Mouse (Mus musculus) midbrain, embryonic 12.5 days (tissue): ENCODE data around the gene Snapc3. TPM values are rescaled to one million over a fixed set of nuclear protein-coding genes. Genes with fewer than 3 reads are reported as not detected.
"Not testable (repeated sequence)": the region's sequence is repeated elsewhere in the genome, so short reads cannot be mapped to it uniquely, and the experiment has no call there.

ENCODE experiments used
- ATAC-seq: fragments of 200-750 bp; cut with Nextera tagmentation; 2 replicates; pipeline ENCODE4 v1.8.0; 2017; ENCODE audit warnings: low read depth, moderate TSS enrichment, moderate library complexity; ENCODE audit not compliant: low FRiP score
- H3K27ac ChIP-seq: fragments of 300-500 bp; sonication (generic); replicated peaks from 2 replicates; pipeline ENCODE4 v1.5.1; 2016; ENCODE audit warnings: mild to moderate bottlenecking
- H3K27me3 ChIP-seq: fragments of 300-500 bp; sonication (generic); 2 replicates; pipeline ENCODE4 v1.6.1; 2016; ENCODE audit warnings: mild to moderate bottlenecking
- H3K36me3 ChIP-seq: fragments of 300-500 bp; sonication (generic); 2 replicates; pipeline ENCODE4 v1.6.1; 2016
- H3K4me1 ChIP-seq: fragments of 300-500 bp; sonication (generic); 2 replicates; pipeline ENCODE4 v1.6.1; 2016
- H3K4me2 ChIP-seq: fragments of 300-500 bp; sonication (generic); replicated peaks from 2 replicates; pipeline ENCODE4 v1.6.1; 2016; ENCODE audit warnings: mild to moderate bottlenecking, moderate library complexity
- H3K4me3 ChIP-seq: fragments of 300-500 bp; sonication (generic); 2 replicates; pipeline ENCODE4 v1.5.1; 2016; ENCODE audit warnings: mild to moderate bottlenecking
- H3K9ac ChIP-seq: fragments of 300-500 bp; sonication (generic); replicated peaks from 2 replicates; pipeline ENCODE4 v1.6.1; 2016; ENCODE audit warnings: mild to moderate bottlenecking, moderate library complexity
- H3K9me3 ChIP-seq: fragments of 300-500 bp; sonication (generic); 2 replicates; pipeline ENCODE4 v1.6.1; 2016; ENCODE audit warnings: mild to moderate bottlenecking
- WGBS: fragments of 180-500 bp; shearing (Covaris S2); methylation state at CpG from one replicate; pipeline ENCODE4 v1.1.7; 2016; 5-methylcytosine and 5-hydroxymethylcytosine counted together
- polyA plus RNA-seq: library from polyadenylated mRNA; unstranded; fragments of >200 nt; fragmentation: Nextera tagmentation; extraction: Ambion mirVana; gene quantifications from 2 replicates; pipeline ENCODE4 v1.2.1, GENCODE M21; 2016

Gene Snapc3
- polyA plus RNA-seq, 1 experiment from 2014 or later: 80.1 TPM

DNA sequence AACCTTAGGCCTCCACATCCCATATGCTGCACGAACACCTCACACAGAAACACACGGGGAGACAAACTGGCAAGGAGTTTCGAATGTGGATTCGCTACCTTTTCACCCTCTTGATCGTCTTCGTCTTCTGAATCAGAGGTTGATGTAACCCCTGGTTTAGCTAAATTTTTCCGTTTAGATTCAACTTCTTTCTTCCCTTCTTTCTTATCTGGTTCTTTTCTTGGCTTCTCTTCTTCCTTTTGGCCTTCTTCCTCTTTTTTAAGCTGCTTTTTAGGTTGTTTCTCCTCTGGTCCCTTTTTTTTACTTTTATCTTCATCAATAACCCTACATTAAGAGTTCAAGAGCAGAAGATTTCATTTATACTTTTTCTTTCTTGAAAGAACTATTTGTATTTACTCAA is 47.3 kb downstream of the Snapc3 start:
- no peak for ATAC-seq
- H3K36me3 ChIP-seq: peaks cover 74% of the 10 kb centered on the region
- 94% methylated on average over 7 of the region's 7 CpGs for WGBS

DNA sequence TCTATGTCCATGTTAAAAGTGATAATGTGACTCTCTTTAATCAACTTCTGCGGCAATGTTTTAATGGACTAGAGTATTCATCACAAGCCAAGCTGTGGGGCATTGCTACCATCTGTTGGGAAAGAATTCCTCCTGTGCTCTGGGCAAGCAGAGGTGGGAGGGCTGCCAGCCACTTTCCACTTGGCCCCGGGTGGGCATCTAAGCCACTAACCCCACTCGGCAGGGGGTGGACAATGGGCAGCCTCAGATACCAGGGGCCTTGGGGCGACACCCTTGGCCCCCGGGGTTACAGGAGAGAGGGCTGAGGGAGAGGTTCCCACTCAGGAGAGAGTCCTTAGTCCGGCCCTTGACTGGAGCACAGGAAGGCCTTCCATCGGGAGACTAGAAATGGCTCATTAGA is 50.1 kb downstream of the Snapc3 start:
- H3K4me1 ChIP-seq: no peaks in the 10 kb centered on the region
- WGBS: 80% methylated on average over 7 of the region's 7 CpGs
- H3K36me3 ChIP-seq: peaks cover 80% of the 10 kb centered on the region
- H3K27me3 ChIP-seq: no peaks in the 10 kb centered on the region
- no peak for ATAC-seq
- no peak overlapping the region for H3K4me2 ChIP-seq
- no peak overlapping the region for H3K4me3 ChIP-seq
- no peaks in the 10 kb centered on the region for H3K9me3 ChIP-seq
- no peak overlapping the region for H3K9ac ChIP-seq
- 0 out of 2 replicates have a peak overlapping the region, but pooled peaks have one; percentile 25 for H3K27ac ChIP-seq

More for the DNA sequence above, 47.3 kb downstream of the Snapc3 start:
- Histone ChIP-seq H3K4me3 (no peak overlapping the region), H3K9me3 (no peaks in the 10 kb centered on the region), H3K9ac (no peak overlapping the region), H3K4me2 (no peak overlapping the region), H3K27ac (no peak overlapping the region), H3K27me3 (no peaks in the 10 kb centered on the region), H3K4me1 (no peaks in the 10 kb centered on the region)

DNA sequence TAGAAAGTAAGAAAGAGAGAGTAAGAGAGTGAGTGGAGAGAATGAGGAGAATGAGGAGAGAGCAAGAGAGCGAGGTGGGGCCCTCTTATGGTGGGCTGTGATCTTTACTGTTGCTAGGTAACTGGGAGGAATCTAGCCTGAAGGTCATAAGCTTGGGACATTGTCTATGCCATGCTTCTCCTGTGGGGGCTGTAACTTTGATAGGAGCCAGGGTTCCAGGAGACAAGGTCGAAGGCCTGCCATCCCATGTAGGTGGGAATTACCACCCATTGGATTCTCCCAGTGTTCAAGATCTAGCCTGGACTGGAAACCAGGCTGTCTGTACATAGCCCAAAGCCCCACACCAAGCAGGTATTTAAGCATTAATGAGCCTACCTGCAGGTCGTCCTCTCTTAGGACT is 50.7 kb downstream of the Snapc3 start:
- no peak overlapping the region for H3K4me2 ChIP-seq
- no peak overlapping the region for H3K4me3 ChIP-seq
- peaks cover 80% of the 10 kb centered on the region for H3K36me3 ChIP-seq
- no peaks in the 10 kb centered on the region for H3K4me1 ChIP-seq
- no peak overlapping the region for H3K9ac ChIP-seq
- no peaks in the 10 kb centered on the region for H3K27me3 ChIP-seq
- WGBS: 59% methylated on average over 3 of the region's 3 CpGs
- H3K27ac ChIP-seq: 0 out of 2 replicates have a peak overlapping the region, but pooled peaks have one; percentile 25
- no peaks in the 10 kb centered on the region for H3K9me3 ChIP-seq
- 0 out of 2 replicates have a peak, but pooled peaks have one; percentile 38 for ATAC-seq

DNA sequence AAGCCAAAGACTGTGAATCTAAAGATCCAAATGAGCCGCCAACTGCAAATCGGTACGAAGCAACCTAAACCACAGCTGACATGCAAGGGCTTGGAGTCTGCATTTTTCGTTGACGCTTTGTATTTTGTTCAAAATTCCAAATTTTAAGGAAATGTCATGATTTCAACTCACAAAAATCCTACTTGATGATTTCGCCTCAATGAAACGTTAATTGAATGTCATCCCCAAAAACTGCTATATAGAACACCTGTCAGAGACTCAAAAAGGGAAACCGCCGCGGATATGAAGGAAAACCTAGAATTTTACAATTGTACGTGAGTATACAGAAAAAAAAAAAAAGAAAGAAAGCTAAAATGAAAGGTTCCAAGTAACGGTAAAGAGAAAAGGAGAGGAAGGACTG is 67.7 kb downstream of the Snapc3 start:
- ATAC-seq: no peak

DNA sequence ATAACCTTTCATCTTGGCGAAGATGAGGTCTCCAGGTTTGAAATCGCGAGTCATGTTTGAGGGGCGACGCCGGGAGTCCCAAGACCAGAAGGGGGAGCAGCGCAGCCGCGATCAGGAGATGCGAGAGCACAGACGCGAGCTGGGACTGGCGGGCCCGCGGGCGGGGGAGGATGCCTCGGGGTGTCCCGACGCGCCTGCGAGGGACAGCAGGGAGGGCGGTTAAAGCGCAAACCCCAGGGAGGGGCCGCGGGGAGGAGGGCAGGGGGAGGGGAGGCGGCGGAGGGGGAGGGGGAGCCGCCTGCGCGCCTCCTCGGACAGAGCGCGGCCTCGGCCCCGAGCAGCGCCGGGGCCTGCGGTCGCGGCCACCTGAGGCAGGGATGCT is 68.2 kb downstream of the Snapc3 start:
- peak overlapping the region; percentile 98 for H3K9ac ChIP-seq
- peaks cover 38% of the 10 kb centered on the region for H3K4me1 ChIP-seq
- peak; percentile 79 for ATAC-seq
- peak overlapping the region; percentile 100 for H3K27ac ChIP-seq
- H3K36me3 ChIP-seq: peaks cover 29% of the 10 kb centered on the region
- peak overlapping the region; percentile 99 for H3K4me3 ChIP-seq
- H3K9me3 ChIP-seq: no peaks in the 10 kb centered on the region
- WGBS: under 1% methylated on average over 12 of the region's 40 CpGs
- H3K4me2 ChIP-seq: peak overlapping the region; percentile 66
- H3K27me3 ChIP-seq: no peaks in the 10 kb centered on the region

More for the DNA sequence above, 67.7 kb downstream of the Snapc3 start:
- H3K27me3 ChIP-seq: no peaks in the 10 kb centered on the region
- H3K36me3 ChIP-seq: peaks cover 30% of the 10 kb centered on the region
- H3K9me3 ChIP-seq: no peaks in the 10 kb centered on the region
- WGBS: 22% methylated on average over 12 of the region's 12 CpGs
- peak overlapping the region; percentile 99 for H3K4me3 ChIP-seq
- H3K4me1 ChIP-seq: peaks cover 38% of the 10 kb centered on the region
- H3K9ac ChIP-seq: peak overlapping the region; percentile 98
- H3K4me2 ChIP-seq: peak overlapping the region; percentile 66
- H3K27ac ChIP-seq: peak overlapping the region; percentile 100

DNA sequence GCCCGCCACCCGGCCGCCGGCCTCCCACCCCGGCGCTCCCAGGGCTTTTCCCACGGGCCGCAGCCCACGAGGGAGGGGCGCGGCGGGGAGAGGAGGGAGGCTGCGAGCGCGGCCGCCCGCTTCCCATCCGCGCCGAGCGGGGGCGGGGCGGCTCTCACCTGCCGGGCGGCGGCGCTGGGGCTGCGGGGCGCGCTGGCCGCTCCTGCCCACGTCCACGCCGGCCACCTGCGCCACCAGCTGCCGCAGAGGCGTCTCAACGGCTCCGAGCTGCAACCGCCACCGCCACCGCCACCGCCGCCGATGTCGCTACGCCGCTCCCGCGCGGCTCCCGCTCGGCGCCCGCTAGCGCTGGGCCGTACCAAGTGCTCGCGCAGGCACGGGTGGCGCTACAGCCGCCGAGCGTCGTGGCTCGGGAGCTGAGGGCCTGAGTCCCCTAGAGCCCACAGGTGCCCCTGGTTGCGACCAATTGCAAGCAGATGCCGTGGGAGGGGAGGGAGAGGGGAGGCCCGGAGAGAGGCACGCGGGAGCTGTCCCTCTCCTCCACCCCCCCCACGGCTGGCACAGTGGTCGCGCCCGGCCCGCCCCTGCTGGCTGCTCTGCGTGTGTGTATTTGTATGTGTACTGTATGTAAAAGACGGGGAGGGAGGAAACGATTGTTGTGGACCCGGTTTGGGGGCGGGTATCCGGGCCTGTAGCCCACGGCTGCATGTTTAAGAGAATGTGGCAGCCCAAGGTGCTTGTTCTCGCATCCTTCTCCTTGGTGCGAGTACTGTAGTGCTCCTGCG is 68.8 kb downstream of the Snapc3 start, which contains the start of gene Psip1:
Gene Psip1 (minus strand): TSS at position 343 of the 785 bp plus-strand sequence.
- ATAC-seq: peak; percentile 95
- H3K4me3 ChIP-seq: peak within 1 kb of the TSS; percentile 99
- H3K4me1 ChIP-seq: peaks cover 38% of the 10 kb centered on the region
- no peaks in the 10 kb centered on the region for H3K9me3 ChIP-seq
- H3K27me3 ChIP-seq: no peaks in the 10 kb centered on the region
- peaks cover 24% of the 10 kb centered on the region for H3K36me3 ChIP-seq
- H3K4me2 ChIP-seq: peak within 1 kb of the TSS; percentile 66
- under 1% methylated on average over 56 of the region's 86 CpGs for WGBS
- H3K9ac ChIP-seq: peak within 1 kb of the TSS; percentile 98
- peak within 1 kb of the TSS; percentile 100 for H3K27ac ChIP-seq

DNA sequence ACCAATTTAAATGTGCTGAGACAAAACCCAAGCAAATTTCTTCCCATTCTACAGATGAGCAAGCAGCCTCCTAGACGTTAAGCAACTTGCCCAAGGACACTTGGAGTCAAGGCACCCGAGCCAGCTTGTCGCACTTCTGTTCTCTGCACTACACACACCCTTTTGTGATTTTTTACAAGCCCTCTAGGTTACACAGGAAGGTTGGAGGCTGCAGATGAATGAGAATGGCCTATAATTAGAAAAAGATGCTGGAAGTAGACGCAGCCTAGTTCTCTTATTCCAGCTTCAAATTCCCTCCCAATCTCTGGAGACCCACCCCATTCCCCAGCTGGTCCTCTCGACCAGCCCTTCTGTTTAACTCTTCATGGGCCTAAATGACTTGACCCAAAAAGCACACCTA is 71.6 kb downstream of the Snapc3 start:
- H3K27ac ChIP-seq: no peak overlapping the region

DNA sequence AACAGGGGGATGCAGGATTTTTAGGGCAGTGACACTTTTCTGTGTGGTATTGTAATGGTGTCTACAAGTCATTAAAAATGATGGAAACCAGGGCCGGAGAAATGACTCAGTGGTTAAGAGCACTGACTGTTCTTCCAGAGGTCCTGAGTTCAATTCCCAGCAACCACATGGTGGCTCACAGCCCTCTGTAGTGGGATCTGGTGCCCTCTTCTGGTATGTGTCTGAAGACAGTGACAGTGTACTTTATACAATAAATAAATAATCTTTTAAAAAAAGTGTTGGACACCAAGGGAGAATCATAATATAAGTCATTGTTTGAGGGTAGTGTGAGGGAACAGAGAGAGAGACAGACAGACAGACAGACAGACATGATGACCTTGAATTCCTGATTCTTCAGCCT is 75.6 kb downstream of the Snapc3 start:
- Histone ChIP-seq H3K27ac (no peak overlapping the region), H3K9ac (no peak overlapping the region), H3K4me1 (peaks cover 7% of the 10 kb centered on the region), H3K27me3 (no peaks in the 10 kb centered on the region), H3K4me3 (no peak overlapping the region), H3K4me2 (no peak overlapping the region), H3K36me3 (no peaks in the 10 kb centered on the region), H3K9me3 (no peaks in the 10 kb centered on the region)
- WGBS: 100% methylated on average over 1 of the region's 1 CpGs
- no peak for ATAC-seq

More for the DNA sequence above, 71.6 kb downstream of the Snapc3 start:
- H3K9me3 ChIP-seq: no peaks in the 10 kb centered on the region
- no peak overlapping the region for H3K9ac ChIP-seq
- no peaks in the 10 kb centered on the region for H3K27me3 ChIP-seq
- no peak overlapping the region for H3K4me2 ChIP-seq
- no peak for ATAC-seq
- peaks cover 27% of the 10 kb centered on the region for H3K4me1 ChIP-seq
- no peak overlapping the region for H3K4me3 ChIP-seq
- WGBS: 29% methylated on average over 5 of the region's 5 CpGs
- H3K36me3 ChIP-seq: peaks cover 2% of the 10 kb centered on the region

DNA sequence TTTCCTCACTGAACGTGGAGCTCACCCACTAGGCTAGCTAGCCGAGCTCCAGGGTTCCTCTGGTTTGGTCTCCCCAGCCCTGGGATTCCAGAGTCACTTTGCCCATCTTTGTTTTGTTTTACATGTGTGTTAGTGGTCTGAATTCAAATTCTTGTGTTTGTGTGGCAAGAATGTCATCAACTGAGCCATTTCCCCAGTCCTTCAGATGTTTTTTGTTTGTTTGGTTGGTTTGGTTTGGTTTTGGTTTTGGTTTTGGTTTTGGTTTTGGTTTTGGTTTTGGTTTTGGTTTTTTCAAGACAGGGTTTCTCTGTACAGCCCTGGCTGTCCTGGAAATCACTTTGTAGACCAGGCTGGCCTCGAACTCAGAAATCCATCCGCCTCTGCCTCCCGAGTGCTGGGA is 79.5 kb downstream of the Snapc3 start:
- H3K9ac ChIP-seq, H3K4me1 ChIP-seq, H3K27me3 ChIP-seq, ATAC-seq, H3K9me3 ChIP-seq, H3K4me3 ChIP-seq, H3K36me3 ChIP-seq, H3K27ac ChIP-seq, H3K4me2 ChIP-seq: not testable (repeated sequence)
- WGBS: 90% methylated on average over 5 of the region's 5 CpGs

DNA sequence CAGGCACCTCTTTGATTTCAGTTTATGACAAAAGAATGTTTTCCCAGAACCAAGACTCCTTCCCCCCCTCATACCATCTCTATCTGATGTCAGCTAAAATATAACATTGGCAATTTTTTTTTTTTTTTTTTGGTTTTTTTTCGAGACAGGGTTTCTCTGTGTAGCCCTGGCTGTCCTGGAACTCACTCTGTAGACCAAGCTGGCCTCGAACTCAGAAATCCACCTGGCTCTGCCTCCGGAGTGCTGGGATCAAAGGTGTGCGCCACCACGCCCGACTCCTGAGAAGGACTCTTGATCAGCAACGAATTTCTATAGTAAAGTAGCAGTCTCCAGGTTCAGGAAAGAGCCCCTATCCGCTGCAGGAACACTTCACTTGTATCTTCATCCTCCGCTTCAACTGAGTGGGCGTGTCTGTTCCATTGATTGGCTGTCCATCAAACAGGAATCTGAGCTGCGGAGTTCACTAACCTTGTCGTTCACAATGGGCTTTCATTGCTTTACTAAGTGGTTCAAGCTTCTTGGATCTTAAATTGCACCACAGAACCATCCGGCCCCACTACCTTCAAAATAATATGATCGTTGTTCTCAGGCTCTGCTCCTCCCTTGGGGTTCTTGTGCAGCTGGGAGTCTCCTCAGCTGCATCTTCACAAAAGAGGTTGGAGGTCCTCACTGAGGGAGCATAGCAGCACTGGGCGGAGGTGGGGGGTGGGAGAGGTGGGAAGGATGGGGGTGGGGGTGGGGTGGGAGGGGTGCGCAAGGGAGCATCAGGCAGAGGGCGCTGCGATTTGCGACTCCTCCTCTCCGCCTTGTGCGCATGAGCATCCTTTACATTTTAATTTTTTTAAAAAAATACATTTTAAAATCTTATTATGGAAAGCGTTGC is 82.9 kb downstream of the Snapc3 start:
- peak; percentile 92 for ATAC-seq
- Histone ChIP-seq H3K9me3 (no peaks in the 10 kb centered on the region), H3K4me2 (peak overlapping the region; percentile 54), H3K4me3 (peak overlapping the region; percentile 32), H3K4me1 (peaks cover 7% of the 10 kb centered on the region), H3K27ac (peak overlapping the region; percentile 70), H3K9ac (peak overlapping the region; percentile 46; the same call in 1 of the 2 replicates), H3K27me3 (no peaks in the 10 kb centered on the region), H3K36me3 (no peaks in the 10 kb centered on the region)
- 6% methylated on average over 22 of the region's 22 CpGs for WGBS

DNA sequence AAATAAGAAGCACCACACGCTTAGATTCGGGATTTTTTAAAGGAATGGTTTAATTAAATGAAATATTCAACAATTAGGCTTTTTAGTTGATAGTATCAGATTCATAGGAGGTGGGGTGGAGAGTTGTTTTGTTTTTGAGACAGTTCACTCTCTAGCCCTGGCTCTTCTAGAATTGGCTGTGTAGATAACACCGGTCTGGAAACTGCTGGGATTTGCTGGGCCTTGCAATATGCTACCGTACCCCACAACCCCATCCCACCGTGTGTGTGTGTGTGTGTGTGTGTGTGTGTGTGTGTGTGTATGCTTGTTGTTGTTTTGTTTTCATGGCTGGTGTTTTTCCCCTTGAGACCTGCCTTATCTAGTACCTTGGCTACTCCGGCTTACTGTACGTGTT is 83.5 kb downstream of the Snapc3 start:
- no peaks in the 10 kb centered on the region for H3K27me3 ChIP-seq
- WGBS: 39% methylated on average over 7 of the region's 7 CpGs
- H3K4me3 ChIP-seq: peak overlapping the region; percentile 32
- ATAC-seq: peak; percentile 66
- H3K36me3 ChIP-seq: no peaks in the 10 kb centered on the region
- peaks cover 7% of the 10 kb centered on the region for H3K4me1 ChIP-seq
- peak overlapping the region; percentile 54 for H3K4me2 ChIP-seq
- H3K9me3 ChIP-seq: no peaks in the 10 kb centered on the region
- peak overlapping the region; percentile 70 for H3K27ac ChIP-seq
- H3K9ac ChIP-seq: no peak overlapping the region; the same call in 1 of the 2 replicates

DNA sequence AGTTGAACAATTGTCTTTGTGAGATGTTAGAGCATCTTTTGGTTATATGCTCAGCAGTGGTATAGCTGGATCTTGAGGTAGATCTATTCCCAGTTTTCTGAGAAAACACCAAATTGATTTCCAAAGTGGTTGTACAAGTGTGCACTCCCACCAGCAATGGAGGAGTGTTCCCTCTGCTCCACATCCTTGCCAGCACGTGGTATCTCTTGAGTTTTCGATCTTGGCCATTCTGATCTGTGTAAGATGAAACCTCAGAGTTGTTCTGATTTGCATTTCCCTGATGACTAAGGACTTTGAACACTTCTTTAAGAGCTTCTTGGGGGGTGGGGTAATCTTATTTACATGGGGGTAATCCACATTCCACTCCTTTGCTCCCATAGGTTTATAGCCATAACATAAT is 92.1 kb downstream of the Snapc3 start:
- no peak overlapping the region for H3K4me3 ChIP-seq
- no peak for ATAC-seq

More for the DNA sequence above, 92.1 kb downstream of the Snapc3 start:
- H3K27me3 ChIP-seq: no peaks in the 10 kb centered on the region
- 41% methylated on average over 2 of the region's 2 CpGs for WGBS
- no peak overlapping the region for H3K27ac ChIP-seq
- no peaks in the 10 kb centered on the region for H3K9me3 ChIP-seq
- H3K4me1 ChIP-seq: 0 out of 2 replicates have a peak, but pooled peaks cover 8% of the 10 kb centered on the region
- H3K9ac ChIP-seq: no peak overlapping the region
- no peaks in the 10 kb centered on the region for H3K36me3 ChIP-seq
- no peak overlapping the region for H3K4me2 ChIP-seq
